Mouse (Mus musculus): ENCODE results near the gene BC028528. TPM values are rescaled to one million over a fixed set of nuclear protein-coding genes. Genes with fewer than 3 reads are reported as not detected.
"Not testable (repeated sequence)": the region's sequence is repeated elsewhere in the genome, so short reads cannot be mapped to it uniquely, and the experiment has no call there.

Gene BC028528
- total RNA-seq, 2 experiments from 2014 or later: 2.2 to 3.0 TPM

DNA sequence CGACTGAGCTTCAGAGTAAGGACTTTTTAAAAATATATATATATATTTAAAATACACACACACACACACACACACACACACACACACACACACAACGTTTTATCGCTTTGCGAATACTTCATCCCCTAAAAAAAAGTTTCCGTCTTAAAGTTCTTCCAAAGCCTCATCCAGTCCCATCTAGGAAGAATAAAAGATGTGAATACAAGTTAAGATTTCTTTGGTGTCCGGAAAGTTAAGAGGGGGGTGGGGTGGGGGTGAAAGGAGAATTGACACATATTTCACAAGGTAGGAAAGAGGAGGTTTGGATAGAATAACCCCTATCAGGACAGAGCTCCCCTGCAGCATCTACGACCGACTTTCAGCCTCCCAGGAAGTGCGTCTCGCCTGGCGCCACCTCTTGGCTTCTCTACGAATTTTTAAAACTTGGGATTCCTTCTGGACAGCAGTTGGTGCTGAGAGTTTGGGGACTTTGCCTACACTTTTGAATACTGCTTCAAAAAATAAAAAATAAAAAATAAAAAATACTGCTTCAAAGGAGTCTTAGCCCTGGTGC is 14.2 kb upstream of the BC028528 start:
- peak in 1 of 2 experiments; percentile 42 for DNase-seq (ENCODE audit: low spot score in 2 of 2)

DNA sequence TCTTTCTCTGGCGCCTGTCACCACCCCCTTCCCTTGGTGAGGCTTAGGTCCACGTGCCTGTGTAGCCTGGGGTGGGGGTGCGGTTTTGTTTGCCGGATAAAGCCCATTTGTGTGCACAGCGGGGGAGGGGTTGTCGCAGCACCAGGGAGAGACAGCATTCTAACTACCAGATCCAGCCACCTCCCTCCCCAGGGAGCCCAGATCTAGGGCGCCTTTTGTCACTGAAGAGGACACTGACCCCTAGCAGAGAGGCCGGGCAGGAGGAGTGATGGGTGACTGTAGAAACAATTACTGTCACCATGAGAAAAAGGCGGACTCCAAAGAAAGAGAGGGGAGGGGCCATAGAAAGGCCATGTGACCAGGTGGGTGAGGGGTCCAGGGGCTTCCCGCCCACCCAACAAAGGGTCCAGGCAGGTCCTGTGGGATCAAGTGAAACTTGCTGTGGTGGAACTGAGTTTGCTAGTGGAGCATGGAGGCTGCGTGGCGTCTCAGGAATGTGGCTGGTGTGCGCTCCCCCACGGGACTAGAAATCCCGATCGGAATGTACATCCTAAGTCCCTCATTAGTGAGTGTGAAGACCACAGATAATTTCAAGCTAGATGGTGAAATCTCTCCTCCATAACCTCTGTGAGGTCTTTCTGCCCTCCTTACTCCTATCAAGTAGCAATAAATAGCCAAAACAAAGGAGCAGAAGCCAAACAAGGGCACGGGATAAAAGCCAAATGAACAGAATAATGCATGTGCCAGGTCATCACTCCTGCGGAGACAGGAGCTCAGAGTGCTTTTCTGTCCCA is 13.5 kb upstream of the BC028528 start:
- DNase-seq (ENCODE audit: low spot score in 2 of 2): peak; percentile 44 to 72

DNA sequence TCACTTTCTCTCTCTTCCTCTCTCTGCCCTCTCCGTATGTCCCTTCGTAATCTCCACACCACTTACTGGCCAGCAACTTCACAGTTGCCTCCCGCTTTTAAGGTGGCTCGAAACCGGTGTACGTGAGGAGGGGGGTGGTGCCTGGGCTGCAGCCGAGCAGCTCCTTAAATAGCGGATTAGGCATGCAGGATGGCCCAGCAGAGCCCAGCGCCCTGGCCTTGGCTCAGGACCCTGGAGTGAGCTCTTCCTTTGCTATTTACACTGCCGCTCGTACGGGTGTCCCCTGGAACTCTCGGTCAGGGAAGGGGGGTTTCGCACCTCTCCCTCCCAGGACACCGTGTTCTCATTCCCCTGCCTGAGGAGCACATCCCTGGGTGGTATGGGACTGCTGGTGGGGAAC is 12.8 kb upstream of the BC028528 start, which contains the start of gene Car14:
Gene Car14, minus strand, starts transcription at position 124 of the 400 bp plus-strand sequence.
- no peak for DNase-seq (ENCODE audit: low spot score in 2 of 2)

DNA sequence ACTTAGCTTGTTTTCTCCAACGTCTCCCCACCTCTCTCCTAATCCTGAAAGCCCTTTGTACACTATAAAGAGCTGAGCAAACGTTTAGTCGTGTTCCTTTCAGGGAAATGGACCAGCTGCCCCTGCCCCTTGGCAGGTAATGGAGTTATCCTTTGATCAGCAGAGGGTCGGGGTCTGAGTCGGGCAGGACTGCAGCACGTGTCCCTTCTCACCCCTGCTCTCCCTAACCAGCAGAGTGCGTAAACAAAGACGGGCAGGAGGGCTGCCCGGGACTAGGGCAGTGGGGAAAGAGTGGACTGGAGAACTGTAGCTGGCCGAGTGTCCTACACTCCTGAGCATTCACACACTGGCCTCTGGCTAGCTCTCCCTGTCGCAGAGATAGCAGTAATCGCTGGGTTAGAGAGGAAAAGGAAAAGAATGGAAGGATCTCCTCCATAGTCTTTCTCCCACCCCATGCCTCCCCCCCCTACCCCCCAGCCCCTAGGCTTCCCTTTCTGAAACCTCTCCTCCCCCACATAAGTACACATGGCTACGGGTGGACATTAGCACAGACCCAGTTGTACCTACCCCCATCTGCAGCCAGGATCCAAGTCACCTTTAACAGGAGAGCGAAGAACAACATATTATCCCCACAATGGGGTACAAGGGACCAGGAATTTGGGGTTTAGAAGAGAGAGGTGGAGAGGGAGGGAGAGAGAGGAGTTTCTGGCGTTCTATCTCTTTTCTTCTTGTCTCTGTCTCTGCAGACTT is 12.1 kb upstream of the BC028528 start:
- no peak for DNase-seq (ENCODE audit: low spot score in 2 of 2)

DNA sequence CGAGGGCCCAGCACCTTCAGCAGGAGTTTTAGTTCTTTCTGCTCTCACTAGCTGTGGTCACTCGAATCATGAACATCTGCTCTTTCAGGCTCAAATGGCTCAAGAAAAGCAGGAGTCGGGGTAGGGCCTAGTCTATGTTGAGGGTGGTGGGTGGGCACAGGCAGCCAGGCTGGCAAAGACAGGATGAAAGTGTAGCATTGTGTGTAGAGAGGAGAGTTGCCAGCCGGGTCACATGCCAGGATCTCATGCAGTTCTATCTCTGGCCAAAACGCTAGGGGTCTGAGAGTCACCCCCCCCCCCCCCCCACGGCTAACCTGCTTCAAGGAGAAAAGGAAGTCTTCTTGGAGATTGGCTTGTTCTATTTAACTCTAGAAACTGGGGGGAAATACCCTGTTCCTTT is 10.8 kb upstream of the BC028528 start:
- DNase-seq (ENCODE audit: low spot score in 2 of 2): no peak

DNA sequence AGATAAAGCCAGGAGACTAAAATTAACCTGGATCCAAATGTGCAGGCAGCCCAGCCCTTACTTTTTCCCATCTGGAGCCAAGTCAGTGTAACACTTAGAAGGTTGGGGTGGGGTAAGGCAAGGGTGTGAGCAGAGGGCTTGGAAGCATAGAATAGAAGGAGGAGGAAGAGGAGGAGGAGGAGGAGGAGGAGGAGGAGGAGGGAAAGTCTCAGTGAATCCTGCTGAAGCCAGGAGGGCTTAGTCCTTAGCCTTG is 10.5 kb upstream of the BC028528 start:
- DNase-seq (ENCODE audit: low spot score in 2 of 2): no peak

DNA sequence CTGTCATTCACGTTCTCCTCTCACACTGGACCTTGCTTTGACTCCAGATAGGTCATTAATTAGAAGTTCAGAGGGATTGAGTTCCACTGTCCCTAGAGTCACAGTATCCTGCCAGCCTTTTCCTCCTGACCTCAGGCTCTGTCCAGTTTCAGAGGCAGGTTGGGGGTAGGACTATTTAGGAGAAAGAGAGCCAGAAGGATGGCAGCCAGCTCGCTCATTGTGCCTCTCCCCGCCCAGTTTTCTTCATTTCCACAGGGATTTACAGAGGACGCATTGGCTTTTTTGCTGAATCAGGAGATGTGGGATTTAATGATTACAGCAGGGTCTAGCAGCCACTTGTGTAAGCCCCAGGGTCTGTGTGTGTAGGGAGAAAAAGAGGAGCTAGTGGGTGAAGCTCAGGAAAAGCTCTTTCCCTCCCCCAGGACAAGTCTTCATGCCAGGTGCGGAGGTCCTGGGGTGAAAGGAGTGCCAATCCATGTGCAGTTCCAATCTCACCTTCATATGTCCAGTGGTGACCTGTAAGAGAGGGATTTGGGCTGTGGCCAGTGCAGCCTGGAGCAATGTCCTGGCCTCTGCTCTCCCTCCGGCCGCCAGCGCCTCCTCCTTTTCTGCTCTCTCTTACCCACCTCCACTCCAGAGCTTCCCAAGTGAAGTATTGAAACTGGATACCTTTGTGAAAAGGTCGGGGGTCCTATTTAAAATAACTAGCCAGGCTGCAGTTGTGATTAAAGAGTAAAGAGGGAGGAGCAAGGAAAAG is 10.0 kb upstream of the BC028528 start:
- DNase-seq (ENCODE audit: low spot score in 2 of 2): no peak

DNA sequence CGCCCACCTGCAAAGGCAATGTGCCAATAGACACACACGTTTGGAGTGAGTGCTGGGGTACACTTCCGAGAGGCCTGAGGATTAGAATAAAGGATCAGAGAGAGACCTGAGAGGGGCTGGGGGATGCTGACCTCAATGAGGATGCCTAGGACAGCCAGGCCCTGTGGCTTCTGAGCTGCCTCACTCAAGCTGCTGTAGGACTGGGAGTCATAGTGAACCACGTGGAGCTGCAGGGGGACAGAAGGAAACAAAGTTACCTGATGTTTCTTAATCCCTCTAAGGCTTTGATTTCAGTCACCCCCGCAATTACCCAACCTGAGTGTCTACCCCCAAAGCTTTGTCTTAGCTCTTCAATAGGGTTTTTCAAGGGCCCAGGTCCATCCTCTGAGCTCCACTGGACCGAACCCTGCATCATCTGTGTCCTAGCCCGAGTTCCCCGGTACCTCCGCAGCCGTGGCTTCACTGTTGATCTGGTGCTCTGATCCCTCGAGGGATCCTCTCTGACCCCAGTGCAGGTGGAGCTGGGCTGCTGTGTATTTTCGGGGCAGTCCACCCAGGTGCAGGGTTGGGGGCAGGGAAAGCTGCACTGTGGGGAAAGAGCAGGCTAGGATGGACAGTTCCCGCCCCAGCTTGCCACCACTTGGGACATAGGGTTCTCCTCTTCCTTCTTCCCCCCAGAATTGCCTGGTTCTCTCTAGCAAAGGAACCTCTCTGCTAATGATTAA is 8.2 kb upstream of the BC028528 start:
- DNase-seq (ENCODE audit: low spot score in 2 of 2): no peak

DNA sequence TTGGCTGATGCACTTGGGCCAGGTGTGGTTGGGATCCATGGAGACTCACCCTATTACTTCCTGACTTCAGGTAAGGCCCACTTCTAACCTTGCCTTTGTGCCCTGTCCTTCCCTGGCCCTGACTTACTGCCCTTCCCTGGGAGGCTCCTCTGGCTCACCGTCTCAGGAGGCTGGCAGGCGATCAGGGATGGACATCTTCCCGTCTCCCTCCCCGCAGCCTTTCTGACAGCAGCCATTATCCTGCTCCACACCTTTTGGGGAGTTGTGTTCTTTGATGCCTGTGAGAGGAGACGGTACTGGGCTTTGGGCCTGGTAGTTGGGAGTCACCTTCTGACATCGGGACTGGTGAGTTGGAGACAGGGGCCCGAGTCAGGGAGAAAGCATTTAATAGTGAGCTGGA is 3.7 kb upstream of the BC028528 start:
- not testable (repeated sequence) for DNase-seq (ENCODE audit: low spot score in 2 of 2)

DNA sequence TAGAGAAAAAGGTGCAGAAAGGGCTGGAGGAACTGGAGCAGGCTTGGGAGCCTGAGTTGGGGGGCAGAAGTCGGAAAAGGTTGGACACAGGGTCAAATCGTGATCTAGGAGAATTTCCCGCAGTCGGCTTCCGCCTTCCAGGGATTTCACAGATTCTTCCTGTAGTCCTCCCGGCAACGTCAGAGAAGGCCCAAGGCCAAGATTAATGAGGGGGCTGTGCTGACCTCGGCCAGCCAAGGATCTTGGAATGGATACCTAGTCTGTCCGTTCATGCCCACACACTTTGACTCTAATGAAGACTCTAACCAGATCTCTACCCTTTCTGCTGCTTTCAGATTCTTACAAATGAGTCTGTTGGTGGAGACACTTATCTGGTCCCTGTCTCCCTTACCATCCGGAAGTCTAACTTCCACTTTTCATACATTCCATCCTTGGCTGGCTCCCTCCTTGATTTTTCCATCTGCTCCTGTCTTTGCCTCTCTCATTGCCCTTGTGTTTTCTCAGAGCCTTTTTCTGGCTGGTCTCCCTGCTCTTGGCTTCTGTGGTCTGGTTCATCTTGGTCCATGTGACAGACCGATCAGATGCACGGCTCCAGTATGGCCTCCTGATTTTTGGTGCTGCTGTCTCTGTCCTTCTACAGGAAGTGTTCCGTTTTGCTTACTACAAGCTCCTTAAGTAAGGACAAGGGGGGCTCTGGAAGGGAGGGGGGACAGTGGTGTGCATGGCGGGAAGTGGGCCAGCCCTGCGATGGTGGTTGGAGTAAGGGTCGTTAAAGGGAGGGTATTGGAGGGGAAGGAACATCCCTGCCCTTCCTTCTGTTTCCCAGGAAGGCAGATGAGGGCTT is 2.7 kb upstream of the BC028528 start:
- peak in 1 of 2 experiments; percentile 37 for DNase-seq (ENCODE audit: low spot score in 2 of 2)

DNA sequence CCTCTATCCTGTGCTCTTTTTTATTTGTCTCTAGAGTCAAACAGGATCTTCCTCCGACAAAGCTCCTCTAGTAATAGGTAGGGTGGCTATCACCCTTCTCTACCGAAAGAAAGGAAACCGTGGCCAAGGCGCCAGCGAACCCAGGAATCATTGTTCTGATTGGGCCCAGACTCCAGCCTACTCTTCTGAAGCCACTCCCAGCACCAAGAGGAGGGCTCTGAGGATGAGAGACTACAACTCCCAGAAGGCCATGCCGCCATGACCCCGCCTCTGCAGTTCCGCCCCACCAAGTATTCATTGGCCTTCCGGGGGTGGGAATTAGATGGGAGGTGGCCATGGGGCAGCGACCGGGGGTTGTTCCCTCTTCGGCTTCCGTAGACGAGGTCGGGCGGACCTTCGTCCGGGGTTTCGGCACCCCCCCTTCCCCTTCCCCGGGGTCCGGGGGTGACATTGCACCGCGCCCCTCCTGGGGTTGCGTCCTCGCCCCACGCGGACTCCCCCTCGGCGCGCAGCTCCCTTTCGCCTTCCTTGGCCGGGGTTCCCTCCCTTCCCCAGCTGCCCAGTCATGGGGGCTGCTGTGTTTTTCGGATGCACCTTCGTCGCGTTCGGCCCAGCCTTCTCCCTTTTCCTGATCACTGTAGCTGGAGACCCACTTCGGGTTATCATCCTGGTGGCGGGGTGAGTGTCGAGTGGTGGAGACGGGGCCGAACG is 2.0 kb upstream of the BC028528 start, which contains the start of gene Aph1a:
Gene Aph1a, plus strand, starts transcription at position 364 of the 711 bp plus-strand sequence.
- DNase-seq (ENCODE audit: low spot score in 2 of 2): peak; percentile 97 to 98

DNA sequence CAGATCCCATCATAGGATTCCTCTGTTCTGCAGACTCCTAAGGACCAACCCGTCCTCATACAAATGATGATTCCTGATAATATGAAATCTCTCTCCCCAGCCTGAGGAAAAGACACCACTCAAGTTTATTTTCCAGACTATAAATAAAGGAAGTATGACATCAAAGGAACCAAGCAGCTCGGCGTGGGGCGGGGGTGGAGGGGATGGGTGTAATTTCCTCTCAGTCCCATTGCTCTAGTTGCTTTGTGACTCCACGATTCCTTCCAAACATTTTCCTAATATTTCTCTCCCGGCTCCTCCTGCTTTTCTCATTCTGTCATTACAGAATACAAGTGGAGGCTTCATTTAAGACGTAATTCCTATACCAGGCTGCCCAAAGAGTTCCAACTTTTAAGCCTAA is 1.3 kb upstream of the BC028528 start:
- DNase-seq (ENCODE audit: low spot score in 2 of 2): no peak

DNA sequence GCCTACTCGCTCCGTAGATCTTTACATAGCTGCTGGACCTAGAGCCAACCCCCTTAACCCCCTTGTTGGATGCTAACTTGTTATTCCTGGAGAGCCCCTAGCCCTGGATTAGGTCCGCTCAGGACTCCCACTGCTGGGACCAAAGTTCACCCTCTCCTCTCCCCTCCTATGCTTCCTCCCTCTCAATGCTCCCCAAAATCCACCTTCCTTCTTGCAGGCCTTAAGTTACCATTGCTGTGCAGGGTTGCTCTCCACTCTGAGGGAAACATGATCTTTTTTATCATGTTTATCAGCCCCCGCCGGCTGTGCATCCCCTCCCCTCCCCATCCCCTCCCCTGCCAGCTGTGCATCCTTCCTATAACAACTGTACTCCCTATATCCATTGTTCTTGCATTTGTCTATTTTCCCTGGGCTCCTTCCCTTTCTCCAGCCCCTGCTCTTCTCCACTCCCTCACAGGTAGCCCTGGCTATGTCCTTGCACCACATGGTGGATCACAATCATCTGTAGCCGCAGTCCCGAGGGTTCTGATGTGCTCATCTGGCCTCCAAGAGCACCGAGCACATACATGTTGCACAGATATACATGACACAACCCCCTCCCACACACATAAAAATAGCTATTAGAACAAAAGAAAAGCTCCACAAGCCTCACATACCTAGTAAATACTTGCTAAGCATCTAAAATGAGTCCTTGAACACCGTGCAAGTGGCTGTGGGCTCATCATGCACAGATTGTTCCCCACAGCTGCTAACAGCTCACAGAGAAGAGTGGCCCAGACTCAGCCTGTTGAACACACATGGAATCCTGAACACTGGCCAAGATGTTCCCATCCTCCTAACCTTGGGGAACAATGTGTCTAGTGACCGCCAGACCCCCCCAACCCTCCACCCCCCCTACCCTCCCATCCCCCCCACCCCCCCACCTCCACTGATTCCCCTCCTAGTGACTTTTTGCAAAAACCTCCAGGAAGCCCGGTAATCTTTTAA is 554 bp upstream of the BC028528 start:
- no peak for DNase-seq (ENCODE audit: low spot score in 2 of 2)

DNA sequence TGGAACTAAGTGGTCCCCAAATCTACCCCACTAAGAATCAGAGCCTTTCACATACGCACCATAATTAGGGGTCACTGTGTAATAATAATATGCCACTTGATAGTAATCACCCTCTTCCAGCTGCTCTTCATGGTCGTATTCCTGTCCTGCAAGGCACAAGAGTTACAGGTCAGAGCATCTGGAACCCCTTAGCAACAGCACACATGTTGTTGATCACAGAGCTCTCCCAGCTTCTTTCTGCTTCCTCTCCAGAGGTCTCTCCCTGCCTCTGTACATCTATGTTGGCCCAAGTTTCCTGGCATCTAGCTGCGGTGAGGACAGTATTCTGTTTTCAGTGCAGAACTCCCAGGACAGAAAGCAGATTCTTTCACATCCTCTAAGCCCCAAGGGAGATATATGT is 2.1 kb downstream of the BC028528 start:
- no peak for DNase-seq (ENCODE audit: low spot score in 2 of 2)

DNA sequence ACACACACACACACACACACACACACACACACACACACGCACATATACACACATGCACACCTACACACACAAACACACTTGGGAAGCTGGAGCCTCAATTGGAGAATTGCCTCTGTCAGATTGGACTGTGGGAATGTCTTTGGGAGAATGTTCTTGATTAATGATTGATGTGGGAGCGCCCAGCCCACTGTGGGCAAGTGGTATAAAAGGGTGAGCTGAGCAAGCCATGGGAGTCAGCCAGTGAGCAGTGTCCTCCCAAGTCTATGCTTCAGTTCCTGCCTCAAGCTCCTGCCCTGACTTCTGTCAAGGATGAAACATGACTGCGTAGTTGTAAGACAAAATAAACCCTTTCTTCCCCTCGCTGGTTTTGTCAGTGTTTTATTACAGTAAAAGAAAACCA is 4.2 kb downstream of the BC028528 start:
- no peak for DNase-seq (ENCODE audit: low spot score in 2 of 2)

DNA sequence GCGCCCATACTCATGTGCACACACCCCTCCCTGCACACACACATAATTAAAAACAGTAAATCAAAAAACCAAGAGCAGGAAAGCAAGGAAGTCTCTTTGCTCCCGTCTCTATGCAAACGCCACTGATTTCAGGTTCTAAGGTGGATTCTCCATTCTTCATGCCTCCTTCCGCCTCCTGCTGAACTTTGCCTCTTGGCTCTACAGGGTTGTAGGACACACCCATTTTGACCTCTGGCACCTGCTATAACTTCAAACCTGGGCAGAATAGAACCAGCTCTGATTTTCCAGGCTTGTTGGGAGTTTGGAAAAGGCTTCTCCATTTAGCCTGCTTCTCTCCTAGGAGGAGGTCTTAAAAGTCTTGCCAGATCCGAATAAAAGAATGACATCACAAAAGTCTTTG is 7.4 kb downstream of the BC028528 start:
- DNase-seq (ENCODE audit: low spot score in 2 of 2): no peak

DNA sequence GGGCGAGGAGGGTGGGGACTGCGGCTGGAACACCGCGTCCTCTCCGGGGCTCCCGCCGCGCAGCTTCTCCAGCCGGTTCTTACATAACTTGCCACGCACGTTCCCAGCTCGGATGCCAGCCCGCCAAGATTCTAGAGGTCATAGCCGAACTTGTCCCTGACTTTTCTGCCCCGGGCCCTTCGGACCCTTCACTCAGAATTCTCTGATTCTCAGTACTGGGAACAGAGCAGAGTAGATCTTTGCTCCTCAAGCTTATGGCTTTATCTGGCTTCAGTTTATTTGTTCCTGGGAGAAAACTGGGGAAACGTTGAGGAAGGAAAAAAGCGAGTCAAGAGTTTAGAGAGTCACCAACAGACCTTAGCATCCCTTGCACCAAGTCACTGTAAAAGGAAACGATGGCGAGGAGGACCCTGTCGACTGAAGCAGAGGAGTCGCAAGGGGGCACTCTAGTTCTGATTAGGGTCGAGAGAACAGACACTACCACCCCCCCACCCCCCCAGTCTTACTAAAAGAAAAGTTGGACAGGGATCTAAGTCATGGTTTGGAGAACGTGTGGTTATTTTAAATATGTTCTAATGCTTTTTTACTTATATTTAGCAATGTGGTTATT is 8.9 kb downstream of the BC028528 start:
- DNase-seq (ENCODE audit: low spot score in 2 of 2): peak in 1 of 2 experiments; percentile 84
